Mouse (Mus musculus) MEL (cell line): ENCODE measurements at regions not wholly inside any gene's neighbourhood (a gene's known extent, or its start where the extent isn't known, plus 50 kb on each side); places are given as distances from the start of the nearest gene placed in this dataset.

Experiments
- DNase-seq: peaks from one replicate; pipeline ENCODE4 v3.0.0; 2011; ENCODE audit warnings: low read depth, low spot score
- H3K27ac ChIP-seq: 2 replicates; pipeline ENCODE4 v1.5.1; 2012; ENCODE audit warnings: low read depth, mild to moderate bottlenecking, control low read depth, low read length, moderate library complexity; ENCODE audit not compliant: control insufficient read depth
- H3K27me3 ChIP-seq, 2 experiments: fragments of 150-350 bp in 1 of 2; sonication (generic) in 1 of 2; 2 replicates each; pipeline ENCODE4 v1.6.1; 2012; ENCODE audit warnings: low read length in 2 of 2, mild to moderate bottlenecking in 2 of 2, improper control_type of control experiment in 1 of 2, moderate library complexity in 1 of 2; ENCODE audit not compliant: insufficient read depth in 2 of 2, control insufficient read depth in 1 of 2
- H3K36me3 ChIP-seq, 2 experiments: 2 replicates each; pipeline ENCODE4 v1.6.1; 2012 to 2014; ENCODE audit warnings: low read length in 2 of 2, improper control_type of control experiment in 1 of 2, inconsistent platforms in 1 of 2, mild to moderate bottlenecking in 1 of 2; ENCODE audit not compliant: insufficient read depth in 2 of 2, control insufficient read depth in 1 of 2
- H3K4me1 ChIP-seq, 2 experiments: fragments of 150-350 bp in 1 of 2; sonication (generic) in 1 of 2; 2 replicates each; pipeline ENCODE4 v1.6.1; 2012; ENCODE audit warnings: low read length in 2 of 2, improper control_type of control experiment in 1 of 2, mild to moderate bottlenecking in 1 of 2; ENCODE audit not compliant: insufficient read depth in 2 of 2, control insufficient read depth in 1 of 2
- H3K4me3 ChIP-seq, 2 experiments: fragments of 150-350 bp in 1 of 2; sonication (generic) in 1 of 2; 2 replicates each; pipeline ENCODE4 v1.5.1; 2012; ENCODE audit warnings: low read depth in 2 of 2, low read length in 2 of 2, mild to moderate bottlenecking in 2 of 2, moderate library complexity in 2 of 2, control low read depth in 1 of 2, improper control_type of control experiment in 1 of 2; ENCODE audit not compliant: control insufficient read depth in 1 of 2, insufficient read depth in 1 of 2
- H3K79me2 ChIP-seq: 2 replicates; pipeline ENCODE4 v1.6.1; 2012; ENCODE audit warnings: mild to moderate bottlenecking, low read length, moderate library complexity; ENCODE audit not compliant: control insufficient read depth, poor library complexity, insufficient read depth
- H3K9ac ChIP-seq: 2 replicates; pipeline ENCODE4 v1.6.1; 2012; ENCODE audit warnings: low read depth, mild to moderate bottlenecking, control low read depth, low read length, moderate library complexity; ENCODE audit not compliant: control insufficient read depth, poor library complexity, severe bottlenecking
- H3K9me3 ChIP-seq: fragments of 150-350 bp; sonication (generic); replicated peaks from 2 replicates; pipeline ENCODE4 v1.6.1; 2012; ENCODE audit warnings: mild to moderate bottlenecking, low read length, improper control_type of control experiment, moderate library complexity; ENCODE audit not compliant: insufficient read depth
- BHLHE40 ChIP-seq: IDR thresholded peaks from 2 replicates; pipeline ENCODE4 v1.6.1; 2012; ENCODE audit warnings: low read depth, mild to moderate bottlenecking, inconsistent platforms, low read length, improper control_type of control experiment, borderline replicate concordance
- CHD1 ChIP-seq: IDR thresholded peaks from 2 replicates; pipeline ENCODE4 v1.6.1; 2012; ENCODE audit warnings: low read depth, mild to moderate bottlenecking, inconsistent platforms, low read length, improper control_type of control experiment
- CHD2 ChIP-seq: IDR thresholded peaks from 2 replicates; pipeline ENCODE4 v1.6.1; 2011; ENCODE audit warnings: low read length, improper control_type of control experiment
- CTCF ChIP-seq, 3 experiments: IDR thresholded peaks in 2 of 3; conservative IDR thresholded peaks in 1 of 3; 2 replicates each; pipeline ENCODE4 v1.5.1; 2011 to 2012; ENCODE audit warnings: low read length in 3 of 3, low read depth in 2 of 3, mild to moderate bottlenecking in 2 of 3, improper control_type of control experiment in 1 of 3, inconsistent platforms in 1 of 3, mixed read lengths in 1 of 3, moderate library complexity in 1 of 3; ENCODE audit not compliant: control insufficient read depth in 1 of 3, insufficient read depth in 1 of 3, poor library complexity in 1 of 3, severe bottlenecking in 1 of 3
- E2F4 ChIP-seq: IDR thresholded peaks from 2 replicates; pipeline ENCODE4 v1.6.1; 2011; ENCODE audit warnings: low read depth, low read length, improper control_type of control experiment, borderline replicate concordance
- EP300 ChIP-seq, 2 experiments: IDR thresholded peaks; 2 replicates each; pipeline ENCODE4 v1.6.1; 2011; ENCODE audit warnings: improper control_type of control experiment in 2 of 2, low read length in 2 of 2, low read depth in 1 of 2, mild to moderate bottlenecking in 1 of 2
- ETS1 ChIP-seq: IDR thresholded peaks from 2 replicates; pipeline ENCODE4 v1.6.1; 2012; ENCODE audit warnings: low read depth, mild to moderate bottlenecking, inconsistent platforms, low read length, improper control_type of control experiment, moderate library complexity
- GATA1 ChIP-seq: IDR thresholded peaks from 2 replicates; pipeline ENCODE4 v1.6.1; 2011; ENCODE audit warnings: low read depth, low read length, improper control_type of control experiment
- HCFC1 ChIP-seq: IDR thresholded peaks from 2 replicates; pipeline ENCODE4 v1.6.1; 2012; ENCODE audit warnings: low read depth, mild to moderate bottlenecking, inconsistent platforms, low read length, improper control_type of control experiment, moderate library complexity
- JUND ChIP-seq: IDR thresholded peaks from 2 replicates; pipeline ENCODE4 v1.6.1; 2011; ENCODE audit warnings: low read depth, mild to moderate bottlenecking, improper control_type of control experiment, low read length
- MAX ChIP-seq: IDR thresholded peaks from 2 replicates; pipeline ENCODE4 v1.6.1; 2011; ENCODE audit warnings: low read length, improper control_type of control experiment
- MAZ ChIP-seq: IDR thresholded peaks from 2 replicates; pipeline ENCODE4 v1.6.1; 2012; ENCODE audit warnings: low read depth, mild to moderate bottlenecking, inconsistent platforms, low read length, improper control_type of control experiment
- MEF2A ChIP-seq: IDR thresholded peaks from 2 replicates; pipeline ENCODE4 v1.6.1; 2014; ENCODE audit warnings: low read depth, mild to moderate bottlenecking, inconsistent platforms, low read length, improper control_type of control experiment; ENCODE audit not compliant: poor library complexity, insufficient replicate concordance, severe bottlenecking; ENCODE audit errors: extremely low read depth
- MXI1 ChIP-seq: IDR thresholded peaks from 2 replicates; pipeline ENCODE4 v1.6.1; 2011; ENCODE audit warnings: mild to moderate bottlenecking, low read depth, low read length, improper control_type of control experiment
- NRF1 ChIP-seq: IDR thresholded peaks from 2 replicates; pipeline ENCODE4 v1.6.1; 2014; ENCODE audit warnings: low read depth, mild to moderate bottlenecking, inconsistent platforms, low read length, improper control_type of control experiment, moderate library complexity; ENCODE audit not compliant: poor library complexity, insufficient read depth, severe bottlenecking
- POLR2A ChIP-seq, 2 experiments: IDR thresholded peaks; 2 replicates each; pipeline ENCODE4 v1.6.1; 2011 to 2012; ENCODE audit warnings: low read length in 2 of 2, mild to moderate bottlenecking in 2 of 2, control low read depth in 1 of 2, improper control_type of control experiment in 1 of 2, low read depth in 1 of 2, moderate library complexity in 1 of 2; ENCODE audit not compliant: control insufficient read depth in 1 of 2, insufficient read depth in 1 of 2, poor library complexity in 1 of 2
- POLR2AphosphoS2 ChIP-seq: IDR thresholded peaks from 2 replicates; pipeline ENCODE4 v1.6.1; 2011; ENCODE audit warnings: low read length, improper control_type of control experiment
- RCOR1 ChIP-seq: IDR thresholded peaks from 2 replicates; pipeline ENCODE4 v1.6.1; 2012; ENCODE audit warnings: low read depth, mild to moderate bottlenecking, inconsistent platforms, low read length, improper control_type of control experiment
- SIN3A ChIP-seq: IDR thresholded peaks from 2 replicates; pipeline ENCODE4 v1.6.1; 2012; ENCODE audit warnings: low read length, improper control_type of control experiment, inconsistent platforms
- SMC3 ChIP-seq: IDR thresholded peaks from 2 replicates; pipeline ENCODE4 v1.6.1; 2011; ENCODE audit warnings: low read depth, low read length, improper control_type of control experiment
- TAL1 ChIP-seq: IDR thresholded peaks from 2 replicates; pipeline ENCODE4 v1.6.1; 2012; ENCODE audit warnings: mild to moderate bottlenecking, inconsistent platforms, low read length, moderate library complexity, mixed read lengths
- TBP ChIP-seq: IDR thresholded peaks from 2 replicates; pipeline ENCODE4 v1.8.0; 2011; ENCODE audit warnings: low read depth, low read length, improper control_type of control experiment
- TCF12 ChIP-seq: IDR thresholded peaks from 2 replicates; pipeline ENCODE4 v1.6.1; 2014; ENCODE audit warnings: low read depth, mild to moderate bottlenecking, inconsistent platforms, low read length, improper control_type of control experiment, moderate library complexity
- UBTF ChIP-seq: IDR thresholded peaks from 2 replicates; pipeline ENCODE4 v1.6.1; 2012; ENCODE audit warnings: low read depth, mild to moderate bottlenecking, inconsistent platforms, low read length, improper control_type of control experiment, moderate library complexity, borderline replicate concordance; ENCODE audit not compliant: insufficient read depth
- USF1 ChIP-seq: IDR thresholded peaks from 2 replicates; pipeline ENCODE4 v1.6.1; 2014; ENCODE audit warnings: low read depth, mild to moderate bottlenecking, inconsistent platforms, low read length, improper control_type of control experiment, moderate library complexity
- USF2 ChIP-seq, 2 experiments: IDR thresholded peaks; 2 replicates each; pipeline ENCODE4 v1.6.1; 2011 to 2012; ENCODE audit warnings: improper control_type of control experiment in 2 of 2, low read length in 2 of 2, borderline replicate concordance in 1 of 2, inconsistent platforms in 1 of 2, low read depth in 1 of 2, mild to moderate bottlenecking in 1 of 2; ENCODE audit not compliant: insufficient read depth in 1 of 2
- ZMIZ1 ChIP-seq: IDR thresholded peaks from 2 replicates; pipeline ENCODE4 v1.6.1; 2012; ENCODE audit warnings: low read depth, mild to moderate bottlenecking, inconsistent platforms, low read length, improper control_type of control experiment, moderate library complexity
- ZNF384 ChIP-seq: IDR thresholded peaks from 2 replicates; pipeline ENCODE4 v1.6.1; 2012; ENCODE audit warnings: low read depth, mild to moderate bottlenecking, inconsistent platforms, low read length, improper control_type of control experiment

DNA sequence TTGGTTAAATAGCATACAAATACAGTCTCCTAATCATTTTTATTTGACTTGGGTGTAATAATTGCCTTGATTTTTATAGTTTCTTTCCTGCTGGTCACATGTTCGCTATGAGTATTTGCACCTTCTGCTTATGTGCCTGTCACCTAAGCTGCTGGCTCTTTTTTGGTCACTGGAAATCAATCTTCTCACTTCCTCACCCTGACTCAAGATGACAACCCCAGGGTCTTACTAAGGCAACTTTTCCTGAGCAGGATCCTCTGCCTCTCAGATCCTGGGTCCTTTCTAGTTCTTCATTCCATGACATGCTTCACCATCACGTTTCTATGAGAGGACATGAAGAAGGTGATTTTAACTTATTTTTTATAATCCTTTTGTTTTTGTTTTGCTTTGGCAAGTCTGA lies 762.6 kb upstream of the Lrrc6 start:
- Histone ChIP-seq H3K4me1 (no peaks in the 10 kb centered on the region), H3K27me3 (no peaks in the 10 kb centered on the region; a peak in 1 of 4 replicates), H3K36me3 (no peaks in the 10 kb centered on the region), H3K9ac (no peak overlapping the region), H3K27ac (no peak overlapping the region), H3K9me3 (no peaks in the 10 kb centered on the region), H3K4me3 (no peak overlapping the region), H3K79me2 (no peaks in the 10 kb centered on the region)
- TF ChIP-seq ZMIZ1 (no peak), UBTF (no peak), BHLHE40 (no peak), TBP (no peak), SMC3 (no peak), JUND (no peak), RCOR1 (no peak), HCFC1 (no peak), USF2 (IDR thresholded peaks at IDR 0.05; ENCODE audit: borderline replicate concordance in 1 of 2, insufficient read depth in 1 of 2, low read depth in 1 of 2, low read length in 2 of 2) (no peak), ZNF384 (no peak), MAZ (no peak), NRF1 (no peak), CHD1 (no peak), USF1 (no peak)
- DNase-seq: no peak

DNA sequence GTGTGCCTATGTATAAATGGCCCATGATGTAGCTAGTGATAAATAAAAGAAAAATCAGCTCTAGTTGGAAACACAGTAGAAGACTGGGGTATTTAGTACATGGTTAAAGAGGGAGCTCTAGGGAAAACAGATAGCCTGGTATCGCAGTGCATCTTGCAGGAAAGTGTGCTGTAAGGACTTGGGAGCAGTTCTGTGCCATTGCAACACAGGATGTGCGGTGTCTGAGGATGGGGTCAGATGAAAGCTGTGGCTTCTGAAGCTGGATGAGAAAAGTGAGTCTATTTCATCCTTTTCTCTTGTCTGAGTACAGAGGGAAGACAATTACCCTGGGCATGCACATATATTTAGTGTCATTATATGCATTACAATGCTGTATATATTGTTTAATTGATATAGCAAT lies 761.6 kb upstream of the Lrrc6 start:
- H3K27ac ChIP-seq: no peak overlapping the region
- no peak overlapping the region for H3K9ac ChIP-seq
- H3K9me3 ChIP-seq: no peaks in the 10 kb centered on the region
- DNase-seq: no peak
- no peaks in the 10 kb centered on the region for H3K4me1 ChIP-seq
- H3K36me3 ChIP-seq: no peaks in the 10 kb centered on the region
- H3K4me3 ChIP-seq: no peak overlapping the region
- H3K27me3 ChIP-seq: no peaks in the 10 kb centered on the region; a peak in 1 of 4 replicates
- TF ChIP-seq JUND: no peak
- no peak for TF ChIP-seq MEF2A
- TF ChIP-seq CTCF (IDR thresholded peaks at IDR 0.05 in 2 of 3, conservative IDR thresholded peaks at IDR 0.05 in 1 of 3; ENCODE audit: control insufficient read depth in 1 of 3, insufficient read depth in 1 of 3, low read depth in 2 of 3, low read length in 3 of 3, poor library complexity in 1 of 3, severe bottlenecking in 1 of 3): no peak
- TF ChIP-seq POLR2A (IDR thresholded peaks at IDR 0.05; ENCODE audit: control insufficient read depth in 1 of 2, insufficient read depth in 1 of 2, low read depth in 1 of 2, low read length in 2 of 2, poor library complexity in 1 of 2): no peak
- no peak for TF ChIP-seq MAZ
- TF ChIP-seq ETS1: no peak
- no peak for TF ChIP-seq EP300 (IDR thresholded peaks at IDR 0.05; ENCODE audit: low read depth in 1 of 2, low read length in 2 of 2)
- no peak for TF ChIP-seq TCF12
- TF ChIP-seq CHD2: no peak
- TF ChIP-seq CHD1: no peak
- TF ChIP-seq TBP: no peak
- no peak for TF ChIP-seq POLR2AphosphoS2
- no peak for TF ChIP-seq E2F4
- TF ChIP-seq MXI1: no peak
- TF ChIP-seq HCFC1: no peak
- no peak for TF ChIP-seq MAX
- no peak for TF ChIP-seq GATA1
- TF ChIP-seq TAL1: no peak
- TF ChIP-seq SIN3A: no peak
- no peaks in the 10 kb centered on the region for H3K79me2 ChIP-seq
